Mouse (Mus musculus): ENCODE data around the gene C130074G19Rik.

C130074G19Rik gene

GRCm38 (mm10) chr1:184882281-184883268 is at the start of gene C130074G19Rik:
Gene C130074G19Rik, minus strand, starts transcription at chr1:184883218.
- DNase-seq (ENCODE audit: low spot score in 2 of 2): peak in 1 of 2 experiments; percentile 2

- no peak for DNase-seq (ENCODE audit: low spot score in 2 of 2)
Observed at GRCm38 (mm10) chr1:184931097-184931496, 48.1 kb upstream of the C130074G19Rik start.

GRCm38 (mm10) chr1:184928382-184928781 is 45.4 kb upstream of the C130074G19Rik start:
- DNase-seq (ENCODE audit: low spot score in 2 of 2): no peak

- DNase-seq (ENCODE audit: low spot score in 2 of 2): no peak
Observed at GRCm38 (mm10) chr1:184927911-184928310, 44.9 kb upstream of the C130074G19Rik start.

- DNase-seq (ENCODE audit: low spot score in 2 of 2): no peak
Observed at GRCm38 (mm10) chr1:184922824-184923223, 39.8 kb upstream of the C130074G19Rik start.

GRCm38 (mm10) chr1:184920057-184920456 is 37.0 kb upstream of the C130074G19Rik start:
- no peak for DNase-seq (ENCODE audit: low spot score in 2 of 2)

- DNase-seq (ENCODE audit: low spot score in 2 of 2): peak in 1 of 2 experiments; percentile 14
Observed at GRCm38 (mm10) chr1:184918227-184918888, 35.3 kb upstream of the C130074G19Rik start.

GRCm38 (mm10) chr1:184912336-184912735 is 29.3 kb upstream of the C130074G19Rik start:
- no peak for DNase-seq (ENCODE audit: low spot score in 2 of 2)

- no peak for DNase-seq (ENCODE audit: low spot score in 2 of 2)
Observed at GRCm38 (mm10) chr1:184911861-184912260, 28.8 kb upstream of the C130074G19Rik start.

- DNase-seq (ENCODE audit: low spot score in 2 of 2): peak; percentile 21 to 35
Observed at GRCm38 (mm10) chr1:184908558-184908957, 25.5 kb upstream of the C130074G19Rik start.

GRCm38 (mm10) chr1:184905904-184906745 is 23.1 kb upstream of the C130074G19Rik start:
- DNase-seq (ENCODE audit: low spot score in 2 of 2): no peak

- DNase-seq (ENCODE audit: low spot score in 2 of 2): no peak
Observed at GRCm38 (mm10) chr1:184905371-184905770, 22.4 kb upstream of the C130074G19Rik start.

GRCm38 (mm10) chr1:184903697-184904096 is 20.7 kb upstream of the C130074G19Rik start:
- DNase-seq (ENCODE audit: low spot score in 2 of 2): no peak

- no peak for DNase-seq (ENCODE audit: low spot score in 2 of 2)
Observed at GRCm38 (mm10) chr1:184902886-184903285, 19.9 kb upstream of the C130074G19Rik start.

GRCm38 (mm10) chr1:184897350-184897749 is 14.3 kb upstream of the C130074G19Rik start:
- DNase-seq (ENCODE audit: low spot score in 2 of 2): no peak

GRCm38 (mm10) chr1:184891998-184892397 is 9.0 kb upstream of the C130074G19Rik start:
- DNase-seq (ENCODE audit: low spot score in 2 of 2): no peak

GRCm38 (mm10) chr1:184889454-184889853 is 6.4 kb upstream of the C130074G19Rik start:
- DNase-seq (ENCODE audit: low spot score in 2 of 2): no peak

GRCm38 (mm10) chr1:184886160-184886559 is 3.1 kb upstream of the C130074G19Rik start:
- no peak for DNase-seq (ENCODE audit: low spot score in 2 of 2)

GRCm38 (mm10) chr1:184881861-184882260 is 1.2 kb downstream of the C130074G19Rik start:
- DNase-seq (ENCODE audit: low spot score in 2 of 2): no peak

- DNase-seq (ENCODE audit: low spot score in 2 of 2): no peak
Observed at GRCm38 (mm10) chr1:184881211-184881610, 1.8 kb downstream of the C130074G19Rik start.

GRCm38 (mm10) chr1:184878860-184879259 is 4.2 kb downstream of the C130074G19Rik start:
- no peak for DNase-seq (ENCODE audit: low spot score in 2 of 2)

GRCm38 (mm10) chr1:184877306-184877705 is 5.7 kb downstream of the C130074G19Rik start:
- no peak for DNase-seq (ENCODE audit: low spot score in 2 of 2)
